Mouse (Mus musculus): ENCODE measurements around the gene Rpl9. TPM values are rescaled to one million over a fixed set of nuclear protein-coding genes. Genes with fewer than 3 reads are reported as not detected.

Rpl9 gene
- total RNA-seq, 2 experiments from 2014 or later: 1,087 to 1,104 TPM

DNA sequence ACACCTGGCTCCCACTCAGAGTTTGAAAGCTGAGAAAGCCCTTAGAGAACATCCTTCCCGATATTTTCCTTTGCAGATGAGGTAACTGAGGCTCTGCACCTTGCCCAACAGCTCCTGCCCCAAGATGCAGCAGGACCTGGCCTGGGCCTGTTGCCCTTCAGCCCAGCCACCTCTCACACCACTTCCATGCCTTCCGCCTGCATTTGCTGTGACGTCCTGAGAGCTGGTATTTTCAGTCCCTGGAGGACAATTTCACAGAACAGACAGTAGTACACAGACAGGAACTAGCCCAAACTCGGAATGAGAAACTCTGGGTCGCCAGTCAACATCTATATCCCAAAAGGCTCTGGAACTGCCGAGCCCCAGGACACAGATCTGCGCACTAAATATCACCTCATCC is 16.5 kb downstream of the Rpl9 start:
- no peak for DNase-seq

DNA sequence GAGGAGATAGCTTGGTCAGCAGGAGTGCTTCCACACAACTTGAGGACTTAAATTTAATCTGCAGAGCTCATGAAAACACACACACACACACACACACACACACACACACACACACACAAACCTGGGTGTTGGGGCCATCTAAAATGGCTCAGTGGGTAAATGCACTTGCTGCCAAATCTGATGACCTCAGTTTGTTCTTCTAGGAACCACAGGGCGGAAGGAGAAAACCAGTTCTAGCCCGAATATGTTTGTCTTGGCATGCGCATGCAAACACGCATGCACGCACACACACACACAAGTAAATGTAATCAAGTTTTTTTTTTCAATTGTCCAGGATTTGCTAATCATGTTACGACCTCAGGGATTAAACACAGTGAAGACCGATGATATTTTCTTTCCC is 19.7 kb downstream of the Rpl9 start:
- DNase-seq: no peak

DNA sequence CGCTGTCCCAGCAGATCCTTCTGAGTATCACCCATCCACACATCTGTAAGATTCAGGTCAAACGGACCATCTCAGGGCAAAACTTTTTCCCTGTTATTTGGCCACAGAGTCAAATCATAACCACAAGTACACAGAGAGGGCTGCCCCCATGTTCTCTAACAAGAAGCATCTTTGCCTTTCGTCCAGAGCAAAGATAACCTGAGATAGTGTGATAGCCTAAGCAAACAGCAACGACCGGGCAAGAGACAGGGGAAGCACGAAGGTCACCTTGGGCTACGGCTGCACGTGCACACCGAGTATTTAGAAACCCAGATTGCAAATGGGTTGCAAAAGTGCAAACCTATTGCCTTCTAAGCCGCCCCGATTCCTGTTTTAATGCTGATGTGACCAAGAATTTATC is 23.4 kb downstream of the Rpl9 start:
- no peak for DNase-seq

DNA sequence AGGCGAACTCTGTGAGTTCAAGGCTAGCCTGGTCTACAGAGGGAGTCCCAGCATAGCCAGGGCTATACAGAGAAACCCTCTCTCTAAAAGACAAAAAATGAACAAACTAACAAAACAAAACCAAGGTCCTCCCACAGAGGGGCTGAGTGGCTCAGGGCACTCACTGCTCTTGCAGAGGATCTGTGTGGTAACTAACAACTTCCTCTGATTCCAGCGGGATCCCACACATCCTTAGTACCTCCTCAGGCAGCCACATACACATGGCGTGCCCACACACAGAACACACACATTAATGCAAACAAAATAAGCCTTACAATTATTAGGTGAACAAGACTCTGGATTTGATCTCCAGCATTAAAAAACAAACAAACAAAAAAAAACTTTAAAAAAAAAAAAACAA is 33.5 kb downstream of the Rpl9 start:
- no peak for DNase-seq

DNA sequence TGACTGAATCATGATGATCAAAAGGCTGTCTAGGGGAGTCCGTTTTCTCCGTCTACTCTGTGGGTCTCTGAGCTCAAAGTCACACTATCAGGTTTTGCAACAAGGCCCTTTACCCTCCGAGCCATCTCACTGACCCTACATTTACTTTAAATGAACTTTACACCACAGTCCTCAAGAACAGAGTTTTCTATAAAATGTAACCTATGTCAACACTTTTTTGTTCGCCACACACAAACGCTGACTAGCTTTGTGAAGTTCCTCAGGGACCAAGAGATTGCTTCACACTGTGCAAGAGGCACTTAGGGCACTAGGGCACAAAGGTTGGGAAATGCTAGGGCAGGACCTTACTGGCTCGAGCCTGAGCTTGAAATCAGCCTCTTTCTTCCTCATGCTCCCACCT is 34.4 kb downstream of the Rpl9 start:
- peak; percentile 11 to 40 for DNase-seq

DNA sequence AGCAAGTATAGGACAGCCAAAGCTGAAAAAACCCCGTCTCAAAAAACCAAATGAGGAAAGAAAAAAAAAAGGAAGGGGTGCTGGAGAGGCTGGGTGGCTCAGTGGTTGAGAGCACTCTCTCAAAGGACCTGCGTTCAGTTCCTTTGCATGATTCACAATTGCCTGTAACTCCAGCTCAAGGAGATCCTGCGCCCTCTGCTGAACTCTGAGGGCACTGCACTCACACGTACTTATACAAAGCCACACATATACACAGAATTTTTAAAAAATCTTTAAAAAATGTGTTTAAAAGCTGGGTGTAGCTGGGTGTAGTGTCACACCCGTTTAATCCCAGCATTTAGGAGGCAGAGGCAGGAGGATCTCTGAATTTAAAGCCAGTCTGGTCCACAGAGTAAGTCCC is 36.3 kb downstream of the Rpl9 start:
- no peak for DNase-seq

DNA sequence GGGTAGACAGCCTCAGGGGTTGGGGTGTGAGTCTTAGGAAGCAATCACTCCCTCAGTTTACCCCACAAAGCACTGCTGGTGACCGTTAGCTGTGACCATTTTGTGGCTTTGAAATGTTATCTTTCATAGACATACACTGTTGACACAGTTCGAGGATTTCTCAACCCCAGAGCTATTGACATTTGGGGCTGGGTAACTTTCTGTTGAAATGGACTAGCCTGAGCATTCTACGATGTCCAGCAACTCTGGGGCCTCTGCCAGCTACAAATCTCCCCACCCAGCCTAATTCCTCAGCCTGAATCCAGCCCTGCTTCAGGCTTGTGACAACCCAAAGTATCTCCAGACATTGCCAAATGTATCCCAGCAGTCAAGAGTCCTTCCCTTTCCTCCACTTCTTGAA is 37.1 kb downstream of the Rpl9 start:
- DNase-seq: peak; percentile 13 to 49

DNA sequence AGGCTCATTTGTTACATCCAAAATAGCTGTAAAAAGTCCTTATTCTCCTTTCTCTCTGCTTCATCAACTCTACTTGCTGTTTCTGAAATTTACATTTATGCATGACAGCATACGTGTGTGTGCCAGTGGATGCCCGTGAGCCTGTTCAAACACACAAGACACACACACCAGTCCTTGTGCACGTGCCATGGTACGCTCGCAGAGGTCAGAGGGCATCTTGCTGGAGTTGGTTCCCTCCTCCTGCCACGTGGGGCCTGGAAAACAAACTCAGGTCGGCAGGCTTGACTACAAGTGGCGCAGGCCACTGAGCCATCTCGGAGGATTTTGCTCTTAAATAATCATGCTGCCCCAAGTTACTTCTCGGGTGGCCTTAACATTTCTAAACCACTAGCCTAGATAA is 40.7 kb downstream of the Rpl9 start:
- DNase-seq: peak in 1 of 2 experiments; percentile 50

DNA sequence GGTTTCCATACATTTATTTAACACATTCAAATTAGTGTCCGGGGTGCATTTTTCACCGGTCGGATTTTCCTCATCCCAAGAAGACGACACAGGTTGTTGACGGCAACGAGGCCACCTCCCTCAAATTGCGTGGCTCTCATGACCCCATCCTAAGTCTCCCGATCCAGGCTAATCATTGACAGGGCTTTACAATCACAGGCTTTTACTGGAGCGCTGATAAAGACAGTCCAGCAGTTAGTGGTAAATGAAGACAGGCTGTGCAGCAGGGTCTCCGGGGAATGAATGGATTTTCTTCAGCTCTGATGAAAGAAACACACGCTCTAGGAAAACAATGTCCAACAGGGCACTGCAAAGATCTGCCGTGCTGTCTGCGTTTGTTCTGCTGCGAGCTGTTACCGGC is 43.1 kb downstream of the Rpl9 start, which contains the start of gene Klb:
Gene Klb, plus strand, starts transcription at position 147 of the 400 bp plus-strand sequence.
- DNase-seq: no peak

DNA sequence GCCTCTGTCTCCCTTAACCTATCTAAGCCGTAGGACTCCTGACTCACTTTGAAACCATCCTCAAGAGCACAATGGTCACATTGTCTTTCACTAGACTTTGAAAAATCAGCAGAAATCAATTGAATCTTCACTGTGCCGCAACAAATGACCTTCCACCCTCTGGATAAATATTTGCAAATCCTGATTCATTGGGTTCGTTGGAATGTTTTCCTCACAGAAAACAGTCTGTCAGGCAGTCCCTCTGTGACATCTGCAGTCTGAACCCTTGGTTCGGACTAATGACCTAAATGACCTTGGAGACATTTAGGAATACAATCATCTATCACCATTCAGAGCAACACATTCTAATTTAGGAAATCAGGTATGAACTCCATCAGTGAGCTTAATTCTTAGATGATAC is 51.1 kb downstream of the Rpl9 start:
- DNase-seq: no peak

DNA sequence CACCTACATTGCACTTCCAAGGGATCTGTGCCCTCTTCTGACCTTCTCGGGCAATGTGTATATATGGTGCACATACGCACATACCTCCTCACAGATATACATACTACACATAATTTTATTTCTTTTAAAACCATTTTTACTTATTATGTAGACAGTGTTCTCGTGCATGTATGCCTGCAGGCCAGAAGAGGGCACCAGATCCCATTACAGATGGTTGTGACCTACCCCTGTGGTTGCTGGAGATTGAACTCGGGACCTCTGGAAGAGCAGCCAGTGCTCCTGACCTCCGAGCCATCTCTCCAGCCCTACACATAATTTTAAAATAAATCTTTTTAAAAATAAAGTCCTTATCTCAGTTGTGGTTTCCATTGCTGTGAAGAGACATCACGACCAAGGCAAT is 52.9 kb downstream of the Rpl9 start:
- DNase-seq: no peak

Other genes starting within 250 kb of the Rpl9 start
- gene Wdr19, start 191.7 kb downstream of the Rpl9 start, total RNA-seq (2021): 1 to 10 TPM; 8.5 to 10.0 TPM
- 10 to 100 TPM; 42.2 to 51.1 TPM for gene Rfc1, start 55.8 kb downstream of the Rpl9 start, total RNA-seq (2021)
- gene Klb, start 43.1 kb downstream of the Rpl9 start, total RNA-seq (2021): 1 to 10 TPM; 8.4 to 9.6 TPM
- gene Lias, start 53 bp upstream of the Rpl9 start, total RNA-seq (2021): 10 to 100 TPM; 57.5 to 57.9 TPM
- gene Ugdh, start 44.5 kb upstream of the Rpl9 start, total RNA-seq (2021): 10 to 100 TPM; 84.3 to 86.2 TPM
- 1 to 10 TPM in 1 of 2 experiments, not detected in 1; 6.0 TPM for gene Gm43552, start 101.4 kb upstream of the Rpl9 start, total RNA-seq (2021)
- gene Smim14, start 145.7 kb upstream of the Rpl9 start, total RNA-seq (2021): 100 to 1,000 TPM; 155 to 187 TPM
- 10 to 100 TPM; 87.3 to 96.5 TPM for gene Ube2k, start 145.8 kb upstream of the Rpl9 start, total RNA-seq (2021)